Mouse (Mus musculus) heart, embryonic 16.5 days (tissue): ENCODE data around the gene Scgb3a1. TPM values are rescaled to one million over a fixed set of nuclear protein-coding genes. Genes with fewer than 3 reads are reported as not detected.

ENCODE experiments used
- ATAC-seq: fragments of 200-750 bp; cut with Nextera tagmentation; replicated peaks from 2 replicates; pipeline ENCODE4 v1.8.0; 2017; ENCODE audit warnings: moderate number of reproducible peaks; ENCODE audit not compliant: insufficient read depth, low FRiP score; ENCODE audit errors: extremely low read depth
- H3K27ac ChIP-seq: fragments of 300-500 bp; sonication (generic); 2 replicates; pipeline ENCODE4 v1.5.1; 2014; ENCODE audit warnings: mild to moderate bottlenecking, low read length, control low read depth, moderate library complexity
- H3K27me3 ChIP-seq: fragments of 300-500 bp; sonication (generic); 2 replicates; pipeline ENCODE4 v1.6.1; 2014; ENCODE audit warnings: low read length, mixed read lengths; ENCODE audit not compliant: control insufficient read depth, insufficient read depth
- H3K36me3 ChIP-seq: fragments of 300-500 bp; sonication (generic); 2 replicates; pipeline ENCODE4 v1.6.1; 2014; ENCODE audit not compliant: control insufficient read depth, insufficient read depth
- H3K4me1 ChIP-seq: fragments of 300-500 bp; sonication (generic); 2 replicates; pipeline ENCODE4 v1.6.1; 2014; ENCODE audit warnings: low read length, mixed read lengths; ENCODE audit not compliant: control insufficient read depth, insufficient read depth
- H3K4me2 ChIP-seq: fragments of 300-500 bp; sonication (generic); 2 replicates; pipeline ENCODE4 v1.6.1; 2014; ENCODE audit warnings: low read depth, mild to moderate bottlenecking, control low read depth, low read length
- H3K4me3 ChIP-seq: fragments of 300-500 bp; sonication (generic); 2 replicates; pipeline ENCODE4 v1.5.1; 2014; ENCODE audit warnings: mild to moderate bottlenecking, control low read depth, low read length
- H3K9ac ChIP-seq: fragments of 300-500 bp; sonication (generic); 2 replicates; pipeline ENCODE4 v1.6.1; 2014; ENCODE audit warnings: low read length, control low read depth
- H3K9me3 ChIP-seq: fragments of 300-500 bp; sonication (generic); replicated peaks from 2 replicates; pipeline ENCODE4 v1.6.1; 2016; ENCODE audit warnings: low read length; ENCODE audit not compliant: control insufficient read depth
- WGBS: fragments of 180-500 bp; shearing (Covaris S2); extraction: QIAGEN DNeasy Blood & Tissue Kit; methylation state at CpG from one replicate; pipeline ENCODE4 v1.1.7; 2014; 5-methylcytosine and 5-hydroxymethylcytosine counted together
- polyA plus RNA-seq: library from polyadenylated mRNA; unstranded; fragments of >200 nt; fragmentation: Nextera tagmentation; extraction: Ambion mirVana; gene quantifications from 2 replicates; pipeline ENCODE4 v1.2.1, GENCODE M21; 2015

Scgb3a1 gene
- polyA plus RNA-seq, 1 experiment from 2014 or later: 5.3 TPM

DNA sequence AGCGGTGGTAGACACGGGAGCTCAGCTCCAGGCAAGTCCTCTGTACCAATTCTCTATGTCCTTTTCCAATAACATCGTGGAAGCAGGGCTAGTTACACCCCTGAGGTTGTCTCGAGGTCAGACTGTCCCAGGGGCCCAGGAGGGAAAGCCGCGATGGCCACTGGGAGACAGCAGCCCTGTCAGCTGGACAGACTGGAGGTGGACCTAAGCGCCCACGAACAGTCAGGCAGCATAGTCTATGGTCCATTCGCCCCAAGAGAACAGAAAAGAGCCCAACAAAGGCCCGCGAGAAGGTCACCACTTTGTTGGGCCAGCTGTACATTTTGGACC is 10.4 kb upstream of the Scgb3a1 start:
- Histone ChIP-seq H3K9me3 (0 out of 2 replicates have a peak, but pooled peaks cover 3% of the 10 kb centered on the region), H3K9ac (peak overlapping the region; percentile 43; the same call in 1 of the 2 replicates), H3K4me2 (peak overlapping the region; percentile 60), H3K27me3 (no peaks in the 10 kb centered on the region), H3K4me3 (peak overlapping the region; percentile 37), H3K27ac (no peak overlapping the region), H3K36me3 (no peaks in the 10 kb centered on the region), H3K4me1 (peaks cover 18% of the 10 kb centered on the region)
- peak; percentile 63; the same call in 1 of the 2 replicates for ATAC-seq
- WGBS: 26% methylated on average over 11 of the region's 11 CpGs

DNA sequence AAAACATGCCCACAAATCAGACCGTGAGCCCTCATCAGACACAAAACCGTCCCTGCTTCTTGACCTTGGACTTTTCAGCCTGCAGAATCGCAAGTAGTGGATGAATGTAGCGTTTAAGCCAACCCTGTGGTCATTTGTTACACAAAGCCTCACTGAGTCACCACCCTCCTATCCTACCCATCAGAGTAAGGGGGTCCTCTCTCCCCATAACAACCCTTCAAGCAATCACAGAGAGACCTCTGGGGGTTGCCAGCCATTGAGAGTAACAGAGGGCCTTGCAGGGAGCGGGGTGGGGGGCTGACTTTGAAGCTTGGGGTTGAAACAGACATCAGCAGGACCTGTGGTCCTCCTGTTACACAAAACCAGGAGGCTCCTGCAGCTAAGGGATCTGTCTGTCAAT is 8.8 kb upstream of the Scgb3a1 start:
- Histone ChIP-seq H3K27ac (no peak overlapping the region), H3K4me2 (no peak overlapping the region), H3K27me3 (no peaks in the 10 kb centered on the region), H3K9me3 (0 out of 2 replicates have a peak, but pooled peaks cover 3% of the 10 kb centered on the region), H3K4me1 (peaks cover 28% of the 10 kb centered on the region), H3K36me3 (no peaks in the 10 kb centered on the region), H3K4me3 (no peak overlapping the region), H3K9ac (no peak overlapping the region)
- 96% methylated on average over 5 of the region's 5 CpGs for WGBS
- ATAC-seq: no peak

DNA sequence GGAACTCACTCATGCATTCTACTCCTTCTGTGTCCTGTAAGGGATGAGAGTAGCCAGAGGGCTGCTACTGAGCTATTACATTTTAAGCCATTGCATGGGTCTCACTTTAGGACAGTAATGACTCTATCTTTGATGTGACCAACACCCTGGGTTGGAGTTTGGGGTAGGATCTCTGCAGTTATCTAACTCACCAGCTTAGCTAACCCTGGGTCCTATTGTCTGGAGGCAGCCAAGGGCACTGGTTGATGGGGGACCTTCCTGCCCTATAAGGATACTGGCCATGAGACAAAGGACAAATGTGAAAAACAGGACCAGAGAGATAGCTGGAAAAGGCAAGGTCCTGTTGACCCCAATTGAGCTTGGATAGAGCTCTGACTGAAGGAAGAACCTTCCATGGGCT is 7.9 kb upstream of the Scgb3a1 start:
- Histone ChIP-seq H3K4me1 (peaks cover 26% of the 10 kb centered on the region), H3K36me3 (no peaks in the 10 kb centered on the region), H3K27ac (no peak overlapping the region), H3K9ac (no peak overlapping the region), H3K9me3 (0 out of 2 replicates have a peak, but pooled peaks cover 3% of the 10 kb centered on the region), H3K4me2 (no peak overlapping the region), H3K27me3 (no peaks in the 10 kb centered on the region), H3K4me3 (no peak overlapping the region)
- no peak for ATAC-seq

- 0 out of 2 replicates have a peak, but pooled peaks have one; percentile 9 for ATAC-seq
- Histone ChIP-seq H3K4me3 (no peak overlapping the region), H3K36me3 (no peaks in the 10 kb centered on the region), H3K4me2 (no peak overlapping the region), H3K4me1 (peaks cover 17% of the 10 kb centered on the region), H3K27ac (peak overlapping the region; percentile 72), H3K9ac (no peak overlapping the region), H3K9me3 (0 out of 2 replicates have a peak, but pooled peaks cover 3% of the 10 kb centered on the region), H3K27me3 (no peaks in the 10 kb centered on the region)
- WGBS: 47% methylated on average over 4 of the region's 4 CpGs
Observed at GRCm38 (mm10) chr11:49658065-49658464, 5.3 kb upstream of the Scgb3a1 start.

DNA sequence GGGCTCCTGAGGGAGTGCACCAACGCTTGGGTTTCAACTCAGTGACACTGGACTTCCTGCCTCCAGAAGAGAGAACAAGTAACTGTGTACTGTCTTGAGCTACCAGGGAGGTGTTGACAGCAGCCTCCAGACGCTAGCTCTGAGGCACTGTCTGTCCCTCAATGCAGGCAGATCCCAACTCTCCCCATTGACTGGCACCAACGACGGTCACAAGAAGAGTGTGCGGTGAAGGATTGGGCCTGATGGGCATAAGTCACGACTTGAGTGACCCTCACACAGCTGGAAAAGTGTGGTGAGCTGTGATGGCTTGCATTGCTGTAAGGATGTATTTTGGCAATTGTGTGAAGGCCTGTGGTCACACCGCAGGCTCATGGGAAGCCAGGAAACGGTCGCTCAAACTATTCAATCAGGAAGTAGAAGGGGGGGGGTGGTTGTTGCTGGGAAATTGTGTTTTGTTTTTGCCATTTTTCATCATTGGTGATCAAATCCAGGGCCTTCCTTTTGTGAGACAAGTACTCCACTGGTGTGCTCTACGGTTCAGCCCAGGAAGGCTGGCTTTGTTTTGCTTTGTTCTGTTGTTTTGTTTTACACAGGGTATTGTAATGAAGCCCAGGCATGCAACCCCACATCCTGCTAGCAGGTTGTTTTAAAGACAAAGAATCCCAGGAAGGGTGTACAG is 4.5 kb upstream of the Scgb3a1 start:
- no peak overlapping the region for H3K4me2 ChIP-seq
- H3K9ac ChIP-seq: no peak overlapping the region
- 24% methylated on average over 10 of the region's 10 CpGs for WGBS

GRCm38 (mm10) chr11:49659470-49659799 is 4.0 kb upstream of the Scgb3a1 start:
- WGBS: 70% methylated on average over 7 of the region's 7 CpGs
- no peak for ATAC-seq
- Histone ChIP-seq H3K4me3 (no peak overlapping the region), H3K4me2 (no peak overlapping the region), H3K4me1 (peaks cover 15% of the 10 kb centered on the region), H3K27ac (peak overlapping the region; percentile 72), H3K27me3 (no peaks in the 10 kb centered on the region), H3K9ac (no peak overlapping the region), H3K9me3 (no peaks in the 10 kb centered on the region), H3K36me3 (no peaks in the 10 kb centered on the region)

More for the DNA sequence above, 4.5 kb upstream of the Scgb3a1 start:
- Histone ChIP-seq H3K27me3 (no peaks in the 10 kb centered on the region), H3K4me3 (no peak overlapping the region), H3K4me1 (peaks cover 15% of the 10 kb centered on the region), H3K27ac (peak overlapping the region; percentile 72), H3K36me3 (no peaks in the 10 kb centered on the region), H3K9me3 (0 out of 2 replicates have a peak, but pooled peaks cover 3% of the 10 kb centered on the region)
- peak; percentile 81 for ATAC-seq

GRCm38 (mm10) chr11:49662292-49662780 is 1.1 kb upstream of the Scgb3a1 start:
- Histone ChIP-seq H3K9ac (no peak overlapping the region), H3K27ac (no peak overlapping the region), H3K4me2 (no peak overlapping the region), H3K4me1 (peaks cover 15% of the 10 kb centered on the region), H3K36me3 (no peaks in the 10 kb centered on the region), H3K4me3 (no peak overlapping the region), H3K9me3 (no peaks in the 10 kb centered on the region), H3K27me3 (no peaks in the 10 kb centered on the region)
- 49% methylated on average over 15 of the region's 15 CpGs for WGBS
- no peak for ATAC-seq

DNA sequence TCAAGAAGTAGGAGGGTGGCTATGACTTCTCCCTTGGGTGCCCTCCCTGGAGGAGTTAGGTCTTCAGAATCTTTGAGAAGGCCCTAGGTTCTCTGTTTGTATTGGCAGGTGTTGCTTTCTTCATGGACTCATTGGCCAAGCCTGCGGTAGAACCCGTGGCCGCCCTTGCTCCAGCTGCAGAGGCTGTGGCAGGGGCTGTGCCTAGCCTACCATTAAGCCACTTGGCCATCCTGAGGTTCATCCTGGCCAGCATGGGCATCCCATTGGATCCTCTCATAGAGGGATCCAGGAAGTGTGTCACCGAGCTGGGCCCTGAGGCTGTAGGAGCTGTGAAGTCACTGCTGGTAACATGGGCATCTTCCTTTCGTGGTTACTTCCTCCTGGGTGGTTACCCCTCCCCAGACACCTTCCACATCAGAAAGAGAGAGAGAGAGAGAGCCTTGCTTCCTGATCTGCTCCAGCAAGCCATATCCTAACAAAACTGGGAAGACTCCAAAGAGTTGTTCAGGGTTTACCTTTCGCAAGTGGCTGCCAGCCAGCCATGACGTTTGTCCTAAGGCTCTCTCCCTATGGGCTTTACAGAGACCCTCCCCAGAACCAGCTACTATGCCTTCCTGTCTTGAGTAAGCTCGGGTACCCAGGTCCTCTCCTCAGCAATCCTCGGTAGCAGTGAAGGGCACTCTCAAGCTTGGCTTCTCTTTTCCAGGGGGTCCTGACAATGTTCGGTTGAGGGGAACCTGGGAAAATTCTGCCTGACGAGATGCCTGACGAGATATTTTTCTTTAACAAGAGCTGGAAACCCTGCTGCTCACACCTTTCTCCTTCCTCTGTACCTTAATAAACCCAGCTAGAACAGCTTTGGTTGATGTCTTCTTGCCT is 1.1 kb downstream of the Scgb3a1 start:
- 75% methylated on average over 12 of the region's 12 CpGs for WGBS
- Histone ChIP-seq H3K4me2 (no peak overlapping the region), H3K9ac (no peak overlapping the region), H3K9me3 (no peaks in the 10 kb centered on the region), H3K27me3 (no peaks in the 10 kb centered on the region), H3K36me3 (peaks cover 7% of the 10 kb centered on the region), H3K4me3 (no peak overlapping the region), H3K27ac (no peak overlapping the region), H3K4me1 (no peaks in the 10 kb centered on the region)
- ATAC-seq: no peak

DNA sequence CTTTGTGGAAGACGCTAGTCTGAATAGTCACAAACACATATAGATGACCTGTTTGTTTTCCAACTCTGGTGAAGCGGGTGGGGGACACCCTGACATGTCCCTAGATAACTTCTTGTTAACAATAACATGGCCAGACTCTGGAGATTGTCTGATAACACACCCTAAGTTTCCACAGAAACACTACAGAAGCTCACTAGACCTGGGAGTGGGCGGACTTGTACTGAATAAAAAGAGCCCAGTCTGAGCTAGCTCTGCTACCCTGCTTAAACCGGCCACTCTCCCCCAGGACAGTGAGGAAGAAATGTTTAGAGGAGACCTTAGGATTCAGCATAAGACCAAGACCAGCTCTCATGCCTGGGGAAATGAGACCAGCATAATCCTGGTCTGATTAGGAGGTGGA is 2.1 kb downstream of the Scgb3a1 start:
- Histone ChIP-seq H3K36me3 (peaks cover 13% of the 10 kb centered on the region), H3K9me3 (no peaks in the 10 kb centered on the region), H3K4me3 (no peak overlapping the region), H3K9ac (no peak overlapping the region), H3K27ac (no peak overlapping the region), H3K4me1 (no peaks in the 10 kb centered on the region), H3K27me3 (no peaks in the 10 kb centered on the region), H3K4me2 (no peak overlapping the region)
- no peak for ATAC-seq
- 63% methylated on average over 4 of the region's 4 CpGs for WGBS
